Mouse (Mus musculus): ENCODE results near the gene Arrdc2.
A peak's percentile ranks its signal among the peaks of the same experiment; 100 is the strongest.

DNA sequence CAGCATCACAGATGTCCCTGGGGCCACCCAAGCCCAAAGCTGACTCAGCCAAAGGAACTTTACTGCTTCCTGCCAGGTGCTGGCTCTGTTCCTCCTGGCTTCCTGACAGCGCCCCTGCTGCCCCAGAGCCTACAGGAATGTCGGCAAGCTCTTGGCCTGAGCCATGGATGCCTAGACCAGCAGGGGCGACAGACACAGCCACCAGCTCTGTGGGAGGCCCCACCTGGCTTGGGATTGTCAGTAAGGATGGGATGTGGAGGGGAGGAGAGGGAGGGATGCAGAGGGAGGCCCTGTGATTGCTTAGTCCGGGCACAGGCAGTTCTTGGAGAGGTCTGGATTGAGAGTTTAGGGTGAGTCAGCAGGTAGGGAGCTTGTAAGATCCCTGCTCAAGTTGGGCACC, 40.6 kb upstream of the Arrdc2 start:
- TF ChIP-seq ZNF384 (IDR thresholded peaks at IDR 0.05; ENCODE audit: low read depth, low read length) = no peak
- TF ChIP-seq HCFC1 (IDR thresholded peaks at IDR 0.05; ENCODE audit: borderline replicate concordance, insufficient read depth, low read length) = no peak
- no peak for TF ChIP-seq CHD2 (IDR thresholded peaks at IDR 0.05; ENCODE audit: low read depth, low read length)
- 0 out of 2 replicates have a peak, but pooled peaks have one; percentile 52 for TF ChIP-seq MAFK (IDR thresholded peaks at IDR 0.05; ENCODE audit: insufficient read depth, low read depth, low read length)

All from ES-E14 (cell line).